Mouse (Mus musculus) monocyte, adult 59 days (primary cell): Measurements from ENCODE around the gene Zfp987. TPM values are rescaled to one million over a fixed set of nuclear protein-coding genes. Genes with fewer than 3 reads are reported as not detected.

Experiments
- total RNA-seq, 2 experiments: library from RNA; stranded (reverse); gene quantifications; one replicate each; pipeline ENCODE4 v1.2.4; 2023

Zfp987 gene
- not detected for total RNA-seq

GRCm38 (mm10) chr4:146096998-146097397 lies at the start of gene Zfp987:
TSS of gene Zfp987 (plus strand) at chr4:146097298.

GRCm38 (mm10) chr4:146156524-146156923 lies 59.4 kb downstream of the Zfp987 start, which contains the start of gene Zfp600:
TSS of gene Zfp600 (plus strand) at chr4:146156824.

Other genes with a start within 250 kb of the Zfp987 start
- not detected for gene Zfp986, start 228.5 kb upstream of the Zfp987 start, total RNA-seq
- gene Zfp600, start 59.5 kb downstream of the Zfp987 start, total RNA-seq = not detected